Mouse (Mus musculus) C2C12 (cell line): ENCODE measurements around the gene Mettl9. TPM values are rescaled to one million over a fixed set of nuclear protein-coding genes. Genes with fewer than 3 reads are reported as not detected.

Experiments
- H3K27me3 ChIP-seq: one replicate; pipeline ENCODE4 v1.6.1; 2011; ENCODE audit not compliant: control insufficient read depth, insufficient read depth, insufficient read length
- H3K36me3 ChIP-seq: one replicate; pipeline ENCODE4 v1.6.1; 2011; ENCODE audit not compliant: control insufficient read depth, insufficient read depth
- H3K4me3 ChIP-seq: one replicate; pipeline ENCODE4 v1.5.1; 2011; ENCODE audit warnings: mild to moderate bottlenecking, control low read depth; ENCODE audit not compliant: poor library complexity, insufficient read depth, severe bottlenecking
- H3K79me2 ChIP-seq: one replicate; pipeline ENCODE4 v1.6.1; 2011; ENCODE audit not compliant: control insufficient read depth, insufficient read depth
- H3K79me3 ChIP-seq: one replicate; pipeline ENCODE4 v1.6.1; 2011; ENCODE audit warnings: low read depth, control low read depth
- H3ac ChIP-seq: one replicate; pipeline ENCODE3; 2011; ENCODE audit warnings: low read depth; ENCODE audit not compliant: control insufficient read depth, insufficient read length
- CEBPB ChIP-seq: IDR thresholded peaks from one replicate; pipeline ENCODE4 v1.6.1; 2011; ENCODE audit warnings: low read depth, mild to moderate bottlenecking, control low read depth, moderate library complexity
- CTCF ChIP-seq: IDR thresholded peaks from one replicate; pipeline ENCODE4 v1.5.1; 2011; ENCODE audit not compliant: control insufficient read depth, insufficient read depth, insufficient read length
- FOSL1 ChIP-seq: IDR thresholded peaks from one replicate; pipeline ENCODE4 v1.8.0; 2011; ENCODE audit warnings: mild to moderate bottlenecking, low read length; ENCODE audit not compliant: poor library complexity, insufficient read depth, severe bottlenecking
- MAX ChIP-seq: IDR thresholded peaks from one replicate; pipeline ENCODE4 v1.6.1; 2011; ENCODE audit warnings: mild to moderate bottlenecking, control low read depth
- MYOD1 ChIP-seq: IDR thresholded peaks from one replicate; pipeline ENCODE4 v1.6.1; 2011; ENCODE audit warnings: low read depth; ENCODE audit not compliant: control insufficient read depth, insufficient read length
- MYOG ChIP-seq: IDR thresholded peaks from one replicate; pipeline ENCODE4 v1.6.1; 2011; ENCODE audit not compliant: control insufficient read depth, insufficient read length; ENCODE audit errors: extremely low read depth
- USF1 ChIP-seq: IDR thresholded peaks from one replicate; pipeline ENCODE4 v1.6.1; 2011; ENCODE audit warnings: low read depth, mild to moderate bottlenecking, control low read depth, moderate library complexity
- long read RNA-seq, 2 experiments: library from polyadenylated mRNA; unstranded; transcript quantifications; one replicate each; pipeline ENCODE4 v2.0.0; 2019 to 2020
- polyA plus RNA-seq: library from polyadenylated mRNA; unstranded; fragments of >200 nt; fragmentation: generic; extraction: Trizol; gene quantifications from one replicate; pipeline ENCODE4 v1.2.1, GENCODE M21; 2012; ENCODE audit warnings: missing spikeins

Mettl9 gene
- 50.0 TPM for polyA plus RNA-seq
- long read RNA-seq, experiment 1, transcript Mettl9-201 (5 exons, 1,823 nt), result major isoform, 50 of 80 reads
- long read RNA-seq, experiment 1, partial matches to known transcripts, result 3 of 80 reads
- long read RNA-seq, experiment 1, other reads (novel, unspliced or antisense), result 25 of 80 reads
- long read RNA-seq, experiment 2, transcript Mettl9-201 (5 exons, 1,823 nt), result major isoform, 295 of 412 reads
- long read RNA-seq, experiment 2, partial matches to known transcripts, result 0 of 412 reads
- long read RNA-seq, experiment 2, other reads (novel, unspliced or antisense), result 117 of 412 reads

- H3K79me3 ChIP-seq, result peaks cover 39% of the 10 kb centered on the region
- no peaks in the 10 kb centered on the region for H3K36me3 ChIP-seq
- H3K27me3 ChIP-seq, result no peaks in the 10 kb centered on the region
- H3ac ChIP-seq, result peak within 1 kb of the TSS; percentile 94
- peak within 1 kb of the TSS; percentile 68 for H3K4me3 ChIP-seq
- peaks cover 42% of the 10 kb centered on the region for H3K79me2 ChIP-seq
- no peak for TF ChIP-seq CEBPB
- no peak for TF ChIP-seq FOSL1
- TF ChIP-seq CTCF, result no peak
- TF ChIP-seq USF1, result no peak
- no peak for TF ChIP-seq MYOG
- no peak for TF ChIP-seq MYOD1
- TF ChIP-seq MAX, result peak; percentile 55
Measured at GRCm38 (mm10) chr7:121033856-121034652, at the start of gene Mettl9. Gene Mettl9, plus strand, starts transcription at chr7:121034445.

GRCm38 (mm10) chr7:120991191-120991590 lies 43.1 kb upstream of the Mettl9 start:
- no peak for TF ChIP-seq FOSL1
- Histone ChIP-seq H3ac (no peak overlapping the region), H3K79me3 (no peaks in the 10 kb centered on the region), H3K79me2 (no peaks in the 10 kb centered on the region), H3K4me3 (no peak overlapping the region), H3K36me3 (no peaks in the 10 kb centered on the region), H3K27me3 (peaks cover 6% of the 10 kb centered on the region)

DNA sequence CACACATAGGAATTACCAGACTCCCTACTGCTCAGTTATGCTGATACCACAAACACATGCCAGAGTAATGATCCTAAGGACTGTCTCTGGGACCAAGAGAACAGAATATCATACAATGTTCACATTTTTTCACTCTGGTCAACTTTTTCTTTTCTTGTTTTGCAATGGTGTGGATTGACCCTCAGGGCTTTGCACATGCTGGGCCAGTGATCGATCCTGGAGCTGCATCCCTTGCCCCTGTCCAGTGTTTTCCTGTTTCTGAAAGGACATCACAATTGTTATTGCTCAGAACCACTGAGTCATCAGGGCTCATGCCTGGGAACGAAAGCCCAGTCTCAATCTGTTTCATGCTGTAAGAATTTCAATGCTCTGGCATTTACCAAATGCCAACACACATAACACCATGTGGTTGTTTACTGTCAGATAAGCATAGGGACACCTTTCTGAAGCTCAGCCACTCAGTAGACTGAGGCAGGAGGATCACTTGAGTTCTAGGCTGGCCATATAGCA lies 35.2 kb upstream of the Mettl9 start:
- peaks cover 3% of the 10 kb centered on the region for H3K27me3 ChIP-seq

DNA sequence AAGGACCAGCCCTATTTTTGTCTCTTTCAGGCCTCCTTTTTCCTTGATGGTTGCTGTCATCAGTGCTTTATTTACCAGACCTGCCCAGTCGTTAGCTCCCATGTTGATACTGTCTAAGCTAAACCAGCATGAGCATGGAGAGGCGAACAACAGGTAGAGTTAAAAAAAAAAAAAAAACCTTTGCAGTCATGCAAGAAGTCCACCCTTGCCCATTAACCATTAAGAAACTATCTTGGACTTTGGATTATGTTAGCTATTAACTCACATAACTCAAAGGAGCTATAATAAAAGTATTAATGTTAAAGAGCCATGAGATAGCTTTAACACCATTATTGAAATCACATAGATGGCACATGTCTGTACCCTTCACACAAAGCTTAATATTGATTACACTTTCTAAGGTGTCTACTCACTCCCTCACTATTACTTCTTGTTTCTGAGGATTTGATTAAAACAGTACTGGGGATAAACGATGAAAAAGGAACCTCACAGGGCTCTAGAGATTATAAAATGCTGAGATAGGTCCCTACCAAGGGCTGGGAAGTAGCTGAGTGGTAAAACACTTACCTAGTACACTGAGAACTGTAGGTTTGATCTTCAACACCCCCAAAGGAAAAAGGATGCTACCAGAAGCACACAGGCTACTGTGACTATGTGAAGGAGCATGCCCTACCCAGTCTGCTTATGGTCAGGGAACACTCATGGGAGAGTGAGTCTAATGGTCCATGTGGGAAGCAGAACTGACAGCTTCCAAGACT lies 34.0 kb upstream of the Mettl9 start:
- H3K36me3 ChIP-seq, result no peaks in the 10 kb centered on the region
- H3K79me2 ChIP-seq, result no peaks in the 10 kb centered on the region
- no peak for TF ChIP-seq MYOD1
- TF ChIP-seq USF1, result no peak
- TF ChIP-seq CEBPB, result no peak
- TF ChIP-seq FOSL1, result no peak
- TF ChIP-seq CTCF, result no peak
- TF ChIP-seq MYOG, result no peak
- no peak for TF ChIP-seq MAX
- H3K79me3 ChIP-seq, result no peaks in the 10 kb centered on the region
- no peaks in the 10 kb centered on the region for H3K27me3 ChIP-seq
- no peak overlapping the region for H3ac ChIP-seq
- H3K4me3 ChIP-seq, result no peak overlapping the region

More for the DNA sequence above, 35.2 kb upstream of the Mettl9 start:
- TF ChIP-seq CEBPB, result no peak
- TF ChIP-seq CTCF, result no peak
- TF ChIP-seq FOSL1, result no peak
- TF ChIP-seq USF1, result no peak
- TF ChIP-seq MYOG, result no peak
- no peak for TF ChIP-seq MYOD1
- TF ChIP-seq MAX, result no peak
- Histone ChIP-seq H3K79me3 (no peaks in the 10 kb centered on the region), H3K79me2 (no peaks in the 10 kb centered on the region), H3K36me3 (no peaks in the 10 kb centered on the region), H3K4me3 (no peak overlapping the region), H3ac (no peak overlapping the region)

DNA sequence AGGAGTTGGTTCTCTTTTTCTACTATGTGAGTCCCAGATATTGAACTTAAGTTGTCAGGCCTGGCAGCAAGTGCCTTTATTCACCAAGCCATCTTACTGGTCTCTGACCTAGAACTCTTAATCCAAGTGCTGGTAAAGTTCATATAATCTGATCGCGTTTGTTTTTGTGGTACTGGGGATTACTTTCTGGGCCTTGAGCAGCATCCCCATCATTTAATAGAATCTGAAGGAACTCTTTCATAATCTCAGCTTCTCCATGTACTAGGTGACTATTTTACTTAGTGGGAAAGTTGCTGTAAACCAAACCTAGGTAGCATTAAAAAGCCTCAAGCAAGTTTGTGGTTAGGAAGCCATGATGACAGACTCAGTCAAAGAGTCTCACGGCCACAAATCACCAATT lies 32.4 kb upstream of the Mettl9 start:
- no peak overlapping the region for H3K4me3 ChIP-seq
- H3K27me3 ChIP-seq, result peaks cover 6% of the 10 kb centered on the region
- H3K79me2 ChIP-seq, result no peaks in the 10 kb centered on the region
- no peak overlapping the region for H3ac ChIP-seq
- H3K79me3 ChIP-seq, result no peaks in the 10 kb centered on the region
- H3K36me3 ChIP-seq, result no peaks in the 10 kb centered on the region
- no peak for TF ChIP-seq USF1
- no peak for TF ChIP-seq MYOG
- no peak for TF ChIP-seq CTCF
